Mouse (Mus musculus) T-helper 17 cell (primary cell): Measurements from ENCODE around the gene Sox6.
"Not testable (repeated sequence)": the region's sequence is repeated elsewhere in the genome, so short reads cannot be mapped to it uniquely, and the experiment has no call there.

Source experiments
- in situ Hi-C, 2 experiments: fragments of 300-600 bp; cut with MboI, MseI; formaldehyde crosslinking; loops; 1 replicate in 1 of 2; 2 replicates in 1 of 2; pipeline ENCODE4 v1.15.1; 2025; ENCODE audit warnings: high pct_unique_total_duplicates in 2 of 2

Sox6 gene

DNA sequence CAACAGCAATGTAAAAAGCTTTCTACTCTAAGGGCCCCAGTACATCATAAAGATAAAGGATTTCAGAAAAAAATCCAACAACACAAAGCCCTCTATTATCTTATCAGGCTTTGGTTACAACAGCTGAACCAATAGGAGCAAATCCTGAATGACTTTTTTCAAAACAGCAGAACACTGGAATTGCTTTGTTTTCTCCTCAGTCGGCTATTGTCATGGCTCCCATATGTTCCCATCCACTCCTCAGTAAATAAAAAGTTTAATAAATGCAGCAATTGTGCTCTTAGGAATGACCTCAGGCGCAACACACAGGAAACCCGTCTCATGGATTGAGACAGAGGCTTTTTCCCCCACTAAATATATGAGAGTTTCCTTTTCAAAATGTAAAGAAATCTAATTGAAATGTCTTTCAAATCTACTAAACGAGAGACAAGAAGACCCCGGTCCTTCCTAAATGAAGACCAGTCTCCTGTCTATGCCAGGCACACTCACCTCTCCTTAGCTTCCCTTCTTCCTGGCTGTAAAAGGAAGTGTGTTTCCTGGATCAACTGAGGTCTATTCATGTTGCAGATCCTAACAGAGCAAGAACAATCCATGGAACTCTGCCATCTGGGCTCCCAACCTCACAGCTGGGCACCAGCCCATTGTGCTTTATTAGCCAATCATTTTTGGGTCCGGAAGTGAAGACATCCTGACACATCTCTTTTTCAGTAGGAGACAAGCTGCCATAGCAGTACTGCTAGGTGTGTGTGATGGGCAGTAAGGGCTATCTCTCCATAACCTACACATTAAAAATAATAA, 369.2 kb downstream of the Sox6 start:
- in situ Hi-C loops, result no loop called here

DNA sequence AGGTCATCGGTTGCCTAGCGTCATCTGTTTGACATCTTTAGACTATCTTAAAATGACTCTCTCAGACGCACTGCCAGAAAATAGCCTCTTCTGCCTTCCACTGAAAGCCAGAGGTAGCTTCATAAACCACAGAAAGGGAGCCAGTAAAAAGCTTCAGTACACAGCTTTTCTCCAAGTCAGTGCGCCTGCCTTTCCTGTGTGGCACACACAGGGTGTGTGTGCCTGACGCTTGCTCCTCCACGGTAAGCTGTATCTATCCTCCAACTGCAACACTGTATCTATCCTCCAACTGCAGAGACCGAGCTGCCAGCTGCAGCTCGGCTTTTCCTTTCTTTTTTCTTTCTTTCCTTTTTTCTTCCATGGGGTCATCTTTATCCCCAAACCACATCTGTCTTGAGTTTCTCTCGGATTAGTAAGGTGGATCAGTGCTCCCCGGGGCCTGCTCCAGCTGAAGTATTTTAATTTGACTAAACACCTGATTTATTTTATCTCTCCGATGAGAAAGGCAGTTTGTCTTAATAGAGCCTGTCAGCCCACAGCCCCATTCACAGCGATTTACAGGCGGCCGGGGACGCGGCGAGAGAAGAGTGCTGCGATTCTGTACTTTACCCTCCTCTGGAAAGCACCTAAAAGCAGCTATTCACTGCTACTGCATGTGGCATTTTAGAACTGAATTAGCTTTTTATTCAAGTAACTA, 371.8 kb downstream of the Sox6 start:
- in situ Hi-C loops, result no loop called here

DNA sequence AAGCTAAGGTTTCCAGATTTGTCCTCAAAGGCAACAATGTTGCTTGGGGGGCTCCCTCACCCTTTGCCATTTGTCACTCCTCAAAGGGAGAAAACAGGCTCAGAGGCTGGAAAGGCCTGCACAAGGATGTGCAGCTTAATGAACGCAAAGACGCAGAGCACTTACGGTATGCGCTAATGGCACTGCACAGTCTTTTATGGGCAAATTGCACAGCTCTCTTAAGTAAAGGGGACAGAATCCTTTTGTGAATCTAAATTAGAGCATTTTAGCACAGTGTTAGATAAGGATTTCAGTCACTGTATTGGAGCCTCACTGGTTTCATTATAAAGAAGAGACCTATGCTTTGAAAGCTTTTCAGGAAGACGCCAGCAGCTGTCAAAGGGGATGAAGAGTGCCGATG, 375.2 kb downstream of the Sox6 start:
- in situ Hi-C loops, result no loop called here

DNA sequence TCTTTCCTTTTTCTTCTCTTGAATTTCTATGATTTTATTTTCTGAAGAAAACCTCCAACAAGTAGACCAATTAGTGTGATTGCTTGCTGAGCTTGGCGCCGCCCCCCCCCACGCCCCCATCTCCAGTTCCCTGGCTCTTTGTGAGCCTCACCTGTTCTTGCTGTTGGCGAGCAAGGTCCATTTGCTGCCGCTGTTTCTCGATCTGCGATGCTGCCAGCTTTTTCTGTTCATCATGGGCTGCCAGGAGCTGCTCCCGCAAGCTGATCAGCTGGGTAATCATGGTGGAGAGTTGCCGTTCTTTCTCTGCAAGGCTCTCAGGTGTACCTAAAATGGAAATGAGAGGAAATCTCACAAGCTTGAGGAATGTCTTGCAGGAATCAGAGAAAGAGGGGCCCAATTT, 376.5 kb downstream of the Sox6 start:
- in situ Hi-C loops, result no loop called here

DNA sequence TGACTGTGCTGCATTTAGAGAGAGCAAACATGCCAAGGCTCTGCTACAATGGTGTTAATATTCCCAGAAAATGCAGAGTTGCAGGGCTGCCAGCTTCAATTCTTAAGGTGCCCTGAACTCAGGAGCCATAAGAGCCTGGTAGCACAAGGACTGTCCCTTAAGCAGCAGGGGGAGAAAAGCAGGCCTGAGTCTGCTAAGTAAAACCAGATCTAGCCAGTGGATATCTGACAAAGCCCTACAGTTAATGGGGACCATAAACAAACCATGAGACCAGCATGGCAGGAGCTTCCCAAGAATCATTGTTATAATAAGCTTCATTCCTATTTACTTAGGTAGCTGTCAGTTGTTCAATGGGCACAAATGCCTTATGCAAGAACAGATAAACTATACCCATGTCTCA, 391.9 kb downstream of the Sox6 start:
- in situ Hi-C loops, result no loop called here

DNA sequence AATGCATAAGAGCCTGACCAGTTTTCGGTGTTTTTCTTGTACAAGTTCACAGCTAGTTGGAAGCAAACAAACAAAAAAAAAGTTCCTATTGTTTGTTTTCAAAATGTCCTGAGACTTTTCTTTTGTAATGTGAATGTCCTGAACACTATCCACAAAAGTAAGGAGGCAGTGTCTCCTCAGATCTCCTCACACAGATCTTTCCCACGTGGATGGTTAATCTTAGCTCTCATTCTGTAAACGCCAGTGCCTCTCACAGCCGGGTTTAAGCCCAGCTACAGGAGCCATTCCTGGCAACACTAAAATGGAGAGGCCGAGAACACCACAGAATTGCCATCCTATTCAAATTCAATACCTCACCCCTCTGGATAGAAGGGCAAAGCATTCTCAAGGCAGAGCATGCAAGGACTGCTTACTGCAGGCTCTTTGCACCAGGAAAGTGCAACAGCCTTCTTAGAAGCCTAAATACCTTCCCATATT, 392.6 kb downstream of the Sox6 start:
- in situ Hi-C loops, result no loop called here

DNA sequence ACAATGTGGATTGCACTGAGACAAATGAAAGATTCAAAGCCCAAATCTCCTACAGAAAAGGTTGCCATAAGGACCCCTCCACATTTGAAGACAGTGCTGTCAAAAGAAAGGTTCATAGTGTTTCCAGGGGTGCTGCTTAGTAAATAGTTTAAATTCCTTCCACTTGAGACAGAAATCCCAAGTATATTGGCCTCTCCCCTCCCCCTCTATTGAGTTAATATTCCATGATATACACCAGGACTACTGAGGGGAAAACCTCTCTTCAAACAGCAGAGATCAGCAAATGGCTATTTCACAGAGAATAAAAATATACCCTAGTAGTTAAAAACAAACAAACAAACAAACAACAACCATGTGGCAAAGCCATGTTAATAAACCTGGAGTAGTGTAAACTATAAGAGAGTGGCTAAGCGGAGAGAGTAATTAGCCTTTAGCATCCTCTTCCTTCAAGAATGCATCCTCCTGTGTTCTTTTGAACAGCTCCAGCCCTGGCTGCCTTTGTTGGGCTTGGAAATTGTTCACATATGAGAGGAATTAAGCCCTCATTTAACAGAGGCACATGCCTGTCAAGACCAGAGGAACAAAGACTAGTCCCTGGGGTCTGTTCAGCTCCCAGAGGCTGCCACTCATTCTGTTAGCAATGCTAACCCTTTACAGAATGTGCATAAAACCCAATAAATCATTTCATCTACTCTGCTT, 393.2 kb downstream of the Sox6 start:
- in situ Hi-C loops, result no loop called here

DNA sequence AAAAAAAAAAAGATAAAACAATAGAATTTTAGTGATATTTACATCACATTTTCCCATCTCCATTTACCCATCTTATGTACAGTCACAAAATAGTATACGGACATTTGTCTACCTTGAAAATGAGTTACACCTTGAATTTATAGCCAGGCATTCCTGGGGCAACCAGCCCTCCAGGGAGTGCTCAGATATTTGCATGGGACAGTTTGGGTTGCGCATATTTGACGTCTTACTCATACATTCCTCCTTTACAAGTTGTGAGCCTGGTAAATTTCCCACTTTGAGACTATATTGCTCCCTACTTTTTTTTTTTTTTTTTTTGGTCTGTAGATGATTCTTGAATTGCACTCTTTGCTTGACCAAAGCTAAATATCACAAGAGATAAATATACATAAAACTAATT, 407.9 kb downstream of the Sox6 start:
- in situ Hi-C loops, result no loop called here

DNA sequence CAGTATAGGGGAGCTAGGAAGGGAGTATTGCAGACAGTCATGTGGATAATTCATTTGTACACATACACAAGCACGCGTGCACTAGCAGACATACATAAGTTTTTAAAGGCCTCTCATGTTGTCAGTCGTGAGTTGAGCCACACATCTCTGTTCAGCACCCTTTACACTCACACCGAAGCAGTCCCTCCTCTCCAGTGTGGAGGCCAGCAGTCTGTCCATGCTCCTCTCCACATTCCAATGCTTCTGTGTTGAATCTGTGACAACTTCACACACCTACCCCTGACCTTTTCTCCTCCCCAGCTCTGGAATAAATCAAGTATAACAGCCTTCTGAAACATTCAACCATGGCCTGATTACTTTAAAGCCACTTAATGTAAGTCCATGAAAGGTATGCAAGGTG, 408.3 kb downstream of the Sox6 start:
- in situ Hi-C loops, result no loop called here

DNA sequence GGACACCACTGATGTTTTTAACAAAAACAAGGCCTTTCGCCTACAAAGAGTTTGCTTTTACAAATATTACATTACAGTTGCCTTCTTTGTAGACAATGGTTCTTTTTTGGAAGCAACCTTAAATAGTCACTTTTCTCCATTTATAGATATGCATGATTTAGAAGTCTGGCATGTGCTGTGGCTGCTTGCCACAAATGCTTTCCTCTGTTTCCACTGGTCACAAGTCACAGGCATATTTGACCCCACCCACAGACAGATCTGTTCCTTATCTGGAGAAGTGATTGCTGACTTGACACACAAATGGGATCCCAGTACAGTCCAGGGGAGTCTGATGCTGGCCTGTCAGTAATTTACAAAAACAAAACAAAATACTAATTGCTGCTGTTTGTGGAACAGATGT, 409.8 kb downstream of the Sox6 start:
- in situ Hi-C loops, result no loop called here

DNA sequence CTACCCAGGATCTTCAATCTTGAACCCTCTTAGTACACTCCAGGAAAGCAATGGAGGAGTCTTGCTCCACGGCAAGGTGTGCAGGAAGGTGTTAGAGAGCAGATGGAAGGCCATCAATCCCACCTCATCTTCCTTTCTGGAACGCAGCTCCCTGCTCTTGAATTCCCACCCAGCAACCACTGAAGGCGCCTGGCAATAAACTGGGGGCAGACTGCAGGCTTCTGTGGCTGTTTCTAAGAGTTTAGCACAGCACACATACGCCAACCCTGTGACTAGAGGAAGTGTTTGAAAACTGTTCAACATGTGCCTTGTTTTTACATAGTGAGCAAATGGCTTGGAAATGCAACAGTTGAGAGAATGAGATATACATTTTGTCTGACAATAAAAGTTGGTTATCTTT, 412.6 kb downstream of the Sox6 start:
- in situ Hi-C loops, result no loop called here

DNA sequence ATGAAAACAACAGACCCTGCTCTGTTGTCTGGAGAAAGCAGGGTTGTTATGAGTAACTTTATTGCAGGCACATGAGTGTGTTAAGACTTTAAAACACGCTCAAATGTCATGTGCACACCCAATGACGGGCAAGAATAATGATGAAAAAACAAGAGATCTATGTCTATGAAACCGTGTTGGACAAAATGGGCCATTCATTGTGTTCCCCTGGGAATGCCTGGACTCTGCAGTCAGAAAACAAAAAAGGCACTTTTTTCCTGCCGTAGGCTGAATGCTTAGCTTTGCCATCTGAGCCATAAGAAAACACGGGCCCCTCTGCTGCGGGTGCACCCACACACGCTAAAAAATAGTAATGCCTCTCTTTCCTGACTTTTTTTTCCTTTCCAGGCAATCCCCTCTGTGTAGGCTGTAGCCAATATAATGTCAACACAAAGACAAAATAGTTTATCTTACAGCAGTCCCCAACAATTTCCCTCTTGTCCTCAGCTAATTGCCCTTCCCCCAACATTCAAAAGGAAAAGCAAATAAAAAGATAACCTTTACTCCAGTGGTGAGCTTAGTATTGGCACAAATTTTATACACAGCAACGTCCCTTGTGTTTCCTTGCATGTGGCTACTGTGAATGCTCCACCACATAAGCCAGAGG, 413.6 kb downstream of the Sox6 start:
- in situ Hi-C loops, result no loop called here

DNA sequence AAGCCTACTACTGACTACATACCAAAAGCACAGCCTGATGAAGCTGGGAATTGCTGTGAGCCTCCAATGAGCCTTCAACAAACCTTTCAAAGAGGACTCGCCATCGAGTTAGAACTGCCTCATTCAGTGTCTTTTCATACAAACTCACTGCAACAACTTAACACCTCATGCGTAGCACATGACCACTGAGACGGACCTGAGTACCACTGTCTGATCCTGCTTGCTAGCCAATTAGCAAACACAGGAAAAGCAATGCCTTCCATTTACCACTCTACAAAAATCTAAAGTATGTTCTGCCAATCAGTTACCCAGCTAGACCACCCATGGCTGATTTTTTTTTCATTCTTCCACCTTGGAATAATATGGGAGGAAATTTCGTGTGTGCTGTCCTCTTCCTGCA, 414.1 kb downstream of the Sox6 start:
- in situ Hi-C loops, result no loop called here

DNA sequence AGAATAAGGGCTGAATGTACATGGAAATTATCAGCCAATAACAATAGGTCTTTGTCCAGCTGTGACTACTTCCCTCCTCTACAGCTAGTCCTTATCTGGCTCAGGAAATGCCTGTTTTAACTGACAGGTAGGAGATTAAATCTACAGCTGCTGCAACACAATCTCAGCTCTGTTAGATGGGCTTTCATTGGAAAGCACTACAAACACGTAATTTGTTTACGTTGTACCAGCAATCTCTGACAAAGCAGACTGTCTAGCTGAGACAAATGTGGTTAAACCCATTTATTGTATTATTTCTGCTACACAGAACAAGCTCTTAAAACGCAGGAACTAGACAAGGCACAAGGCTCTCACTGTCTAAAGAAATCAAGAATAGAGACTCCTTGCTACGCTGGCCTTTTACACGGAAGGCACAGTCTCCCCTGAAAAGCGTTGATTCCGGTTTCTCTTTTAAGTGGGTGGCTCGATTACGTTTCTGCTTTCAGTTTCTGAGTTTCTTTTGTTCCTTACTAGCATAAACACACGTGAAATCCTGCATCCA, 422.8 kb downstream of the Sox6 start:
- in situ Hi-C loops, result no loop called here

DNA sequence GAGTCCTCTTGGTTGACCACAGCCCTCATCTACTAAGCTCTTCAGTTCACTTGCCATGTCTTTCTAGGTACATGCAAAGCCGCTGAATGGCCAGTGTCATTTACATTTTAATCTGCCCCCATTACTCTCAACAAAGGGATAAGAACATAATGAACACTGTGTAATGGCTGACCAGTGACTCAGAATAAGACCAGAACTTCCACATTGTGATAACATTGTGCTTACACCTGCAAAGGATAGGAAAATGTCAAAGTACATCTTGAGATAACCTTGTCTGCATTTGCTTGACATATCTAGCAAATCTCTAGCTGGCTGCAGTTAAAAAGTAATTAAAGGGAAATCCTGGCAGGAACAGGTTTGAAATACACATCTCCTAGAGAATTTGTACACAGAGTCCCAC, 431.1 kb downstream of the Sox6 start:
- in situ Hi-C loops, result no loop called here

DNA sequence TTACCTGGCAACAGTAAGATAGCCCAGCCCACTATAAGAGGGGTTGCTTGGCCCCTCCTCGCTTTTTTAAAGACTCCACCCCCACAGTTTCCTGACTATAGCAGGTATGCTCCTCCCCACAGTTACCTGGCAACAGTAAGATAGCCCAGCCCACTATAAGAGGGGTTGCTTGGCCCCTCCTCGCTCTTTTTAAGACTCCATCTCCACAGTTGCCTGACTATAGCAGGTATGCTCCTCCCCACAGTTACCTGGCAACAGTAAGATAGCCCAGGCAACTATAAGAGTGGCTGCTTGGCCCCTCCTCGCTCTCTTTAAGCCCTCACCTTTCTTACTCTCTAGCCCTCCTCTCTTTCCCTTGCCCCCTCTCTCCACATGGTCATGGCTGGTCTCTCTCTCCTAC, 432.5 kb downstream of the Sox6 start:
- in situ Hi-C loops, result not testable (repeated sequence)

DNA sequence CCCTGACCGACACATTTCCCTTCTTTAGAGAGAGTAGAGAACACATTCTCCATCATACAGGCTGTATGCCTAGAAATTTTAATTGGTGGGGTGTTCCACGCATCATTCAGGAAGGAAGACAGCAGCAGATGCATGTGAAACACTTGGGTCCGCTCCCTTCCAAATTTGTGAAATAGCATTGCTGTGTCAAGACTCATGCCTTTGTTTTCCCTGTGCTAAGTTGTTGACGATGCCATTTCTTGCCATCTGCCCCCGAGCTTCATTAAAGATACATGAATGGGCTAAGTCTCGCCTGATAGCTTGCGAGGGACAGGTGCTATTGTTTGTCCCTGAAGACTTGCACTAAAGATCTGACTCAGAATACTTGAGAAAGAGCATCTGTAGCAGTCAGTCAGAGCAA, 433.7 kb downstream of the Sox6 start:
- in situ Hi-C loops, result no loop called here

DNA sequence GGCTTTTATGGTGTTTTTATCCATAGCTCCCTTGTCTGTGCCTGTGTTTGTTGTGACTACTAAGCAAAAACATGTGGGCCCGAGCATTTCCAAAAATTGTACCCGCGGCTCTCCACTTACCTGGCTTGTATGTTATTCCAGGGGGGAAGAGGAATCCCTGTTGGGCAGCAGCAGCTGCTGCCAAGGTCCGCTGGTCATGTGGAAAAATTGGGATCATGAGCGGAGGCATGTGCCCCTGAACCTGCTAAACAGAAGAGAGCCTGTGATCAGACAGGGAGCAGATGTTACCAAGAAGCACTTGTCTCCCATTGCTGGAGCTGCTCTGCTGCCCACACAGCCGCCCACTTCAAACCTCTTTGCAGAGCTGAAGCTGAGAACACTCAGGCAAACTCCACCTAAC, 441.2 kb downstream of the Sox6 start:
- in situ Hi-C loops, result no loop called here

DNA sequence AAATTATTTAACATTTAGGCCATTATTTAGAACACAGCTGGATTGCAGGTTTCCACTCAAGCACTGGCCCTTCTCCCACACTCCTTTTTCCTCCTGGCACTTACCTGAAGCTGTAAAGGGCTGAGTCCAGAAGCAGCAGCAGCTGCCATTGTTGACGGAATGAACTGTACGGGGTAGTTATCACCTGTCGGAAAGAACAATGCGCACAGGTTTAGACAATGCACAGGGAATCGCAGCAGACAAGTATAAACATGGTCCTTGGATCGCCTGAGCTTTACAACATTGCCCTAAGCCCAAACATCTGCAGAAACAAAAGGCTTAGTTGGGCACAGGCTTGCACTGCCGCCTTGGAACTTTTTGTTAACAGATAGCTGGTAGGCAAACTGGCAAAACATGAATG, 458.1 kb downstream of the Sox6 start:
- in situ Hi-C loops, result no loop called here

DNA sequence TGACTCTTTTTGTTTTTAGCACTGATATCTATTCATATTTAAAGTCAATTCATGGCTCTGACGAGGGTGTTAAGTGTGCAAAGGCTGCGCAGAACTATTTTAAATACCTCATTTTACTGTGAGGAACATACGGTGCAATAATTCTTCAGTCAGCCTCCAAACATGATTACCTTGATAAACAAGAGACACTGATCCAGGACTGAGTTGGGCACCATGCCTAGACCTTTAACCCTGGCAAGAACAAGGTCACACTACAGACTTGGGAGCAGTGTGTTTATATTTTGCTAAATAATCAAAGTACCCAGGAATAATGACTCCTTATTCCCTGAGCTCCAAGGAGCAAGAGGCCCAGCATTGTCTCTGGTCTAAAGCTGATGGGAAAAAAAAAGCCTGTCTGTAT, 458.8 kb downstream of the Sox6 start:
- in situ Hi-C loops, result no loop called here

DNA sequence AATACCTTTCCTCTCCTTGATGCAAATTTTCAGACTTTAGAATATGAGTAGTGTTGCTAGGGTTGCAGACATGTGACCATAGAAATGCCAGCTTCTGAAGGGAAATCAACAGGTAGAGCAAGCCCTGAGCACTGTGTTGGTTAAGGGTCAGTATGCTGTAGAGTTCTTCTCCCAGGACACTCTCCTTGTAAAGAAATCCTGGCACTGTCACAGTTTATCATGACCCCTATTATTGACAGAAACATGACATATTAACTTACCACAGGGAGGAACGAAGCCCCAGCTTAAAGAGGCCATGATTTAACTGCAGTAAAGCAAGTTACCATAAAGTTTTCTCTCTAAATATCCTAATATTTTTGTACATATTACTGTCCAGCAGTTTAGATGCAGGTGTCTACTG, 462.2 kb downstream of the Sox6 start:
- in situ Hi-C loops, result no loop called here

DNA sequence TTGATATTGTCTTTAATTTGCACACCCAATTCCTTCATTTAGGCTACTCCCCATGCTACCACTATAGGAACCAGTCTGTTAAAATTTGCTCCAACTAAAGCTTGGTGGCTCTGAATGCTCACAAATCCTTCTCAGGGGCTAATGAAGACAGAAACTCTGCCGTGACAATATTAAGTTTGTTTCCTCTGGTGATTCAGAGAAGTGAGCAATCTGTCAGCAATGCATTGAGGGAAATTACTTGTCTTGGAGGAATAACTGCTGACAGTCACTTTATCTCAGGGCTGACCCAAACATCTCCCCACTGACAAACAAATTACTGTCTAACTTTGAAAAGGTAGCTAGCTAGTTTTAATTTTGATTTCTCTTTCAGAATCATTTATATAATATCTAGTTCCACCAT, 463.8 kb downstream of the Sox6 start:
- in situ Hi-C loops, result no loop called here
